Mouse (Mus musculus) left cerebral cortex, postnatal 36 days (tissue): Measurements from ENCODE around the gene Pcgf6. TPM values are rescaled to one million over a fixed set of nuclear protein-coding genes. Genes with fewer than 3 reads are reported as not detected.
A peak's percentile ranks its signal among the peaks of the same experiment; 100 is the strongest.

Source experiments
- DNase-seq, 2 experiments: peaks; one replicate each; pipeline ENCODE4 v3.0.0; 2021 to 2022; ENCODE audit warnings: low spot score in 2 of 2, mixed read lengths in 1 of 2
- intact Hi-C: fragments of 180-260 bp; cut with DNase I; formaldehyde crosslinking; loops from one replicate; pipeline ENCODE4 v1.15.1; 2025
- total RNA-seq, 2 experiments: library from RNA; stranded (reverse); gene quantifications; 2 replicates each; pipeline ENCODE4 v1.2.3; 2021

The Pcgf6 gene
- total RNA-seq: 10 to 100 TPM; 11.7 to 18.1 TPM

GRCm38 (mm10) chr19:47050271-47051032 lies at the start of gene Pcgf6:
TSS of gene Pcgf6 (minus strand) at chr19:47050906.
- peak; percentile 87 to 88 for DNase-seq
- intact Hi-C loops: no loop called here

- peak; percentile 96 to 98 for DNase-seq
- intact Hi-C loops: no loop called here
Observed at GRCm38 (mm10) chr19:47090550-47091156, 39.9 kb upstream of the Pcgf6 start, which contains the start of the genes Usmg5 and Pdcd11. TSS of gene Usmg5 (minus strand) at chr19:47090647. TSS of gene Pdcd11 (plus strand) at chr19:47090768.

GRCm38 (mm10) chr19:47089718-47090525 lies 39.2 kb upstream of the Pcgf6 start:
- no peak for DNase-seq
- intact Hi-C loops: no loop called here

- intact Hi-C loops: no loop called here
- no peak for DNase-seq
Observed at GRCm38 (mm10) chr19:47088226-47088625, 37.5 kb upstream of the Pcgf6 start.

- intact Hi-C loops: loop anchor here (5.0 kb wide), 1 partner anchor 99 kb away; no protein-coding TSS in a partner anchor
- peak; percentile 84 to 85 for DNase-seq
Observed at GRCm38 (mm10) chr19:47067924-47068611, 17.4 kb upstream of the Pcgf6 start.

GRCm38 (mm10) chr19:47067096-47067882 lies 16.6 kb upstream of the Pcgf6 start, which contains the start of gene Taf5:
TSS of gene Taf5 (plus strand) at chr19:47067746.
- peak; percentile 96 for DNase-seq

GRCm38 (mm10) chr19:47065860-47066259 lies 15.2 kb upstream of the Pcgf6 start:
- intact Hi-C loops: loop anchor here (5.0 kb wide), 1 partner anchor 101 kb away; no protein-coding TSS in a partner anchor
- DNase-seq: no peak

More at GRCm38 (mm10) chr19:47067096-47067882, 16.6 kb upstream of the Pcgf6 start, which contains the start of gene Taf5:
- intact Hi-C loops: loop anchor here (5.0 kb wide), 1 partner anchor 100 kb away; no protein-coding TSS in a partner anchor

- intact Hi-C loops: no loop called here
Observed at GRCm38 (mm10) chr19:47057684-47058083, 7.0 kb upstream of the Pcgf6 start.

GRCm38 (mm10) chr19:47053471-47053870 lies 2.8 kb upstream of the Pcgf6 start:
- intact Hi-C loops: no loop called here
- DNase-seq: no peak

More at GRCm38 (mm10) chr19:47057684-47058083, 7.0 kb upstream of the Pcgf6 start:
- no peak for DNase-seq

GRCm38 (mm10) chr19:47052927-47053326 lies 2.2 kb upstream of the Pcgf6 start:
- intact Hi-C loops: no loop called here
- no peak for DNase-seq

GRCm38 (mm10) chr19:47049840-47050239 lies 866 bp downstream of the Pcgf6 start:
- intact Hi-C loops: loop anchor here (5.0 kb wide), 1 partner anchor 173 kb away; no protein-coding TSS in a partner anchor

GRCm38 (mm10) chr19:47049061-47049460 lies 1.6 kb downstream of the Pcgf6 start:
- no peak for DNase-seq
- intact Hi-C loops: loop anchor here (5.0 kb wide), 1 partner anchor 172 kb away; no protein-coding TSS in a partner anchor

More at GRCm38 (mm10) chr19:47049840-47050239, 866 bp downstream of the Pcgf6 start:
- no peak for DNase-seq

GRCm38 (mm10) chr19:47047236-47047833 lies 3.4 kb downstream of the Pcgf6 start:
- DNase-seq: no peak
- intact Hi-C loops: loop anchor here (5.0 kb wide), 1 partner anchor 170 kb away; no protein-coding TSS in a partner anchor

GRCm38 (mm10) chr19:47046343-47046742 lies 4.4 kb downstream of the Pcgf6 start:
- intact Hi-C loops: loop anchor here (5.0 kb wide), 1 partner anchor 169 kb away; no protein-coding TSS in a partner anchor
- no peak for DNase-seq

GRCm38 (mm10) chr19:47043608-47044007 lies 7.1 kb downstream of the Pcgf6 start:
- DNase-seq: no peak
- intact Hi-C loops: no loop called here

- intact Hi-C loops: no loop called here
- no peak for DNase-seq
Observed at GRCm38 (mm10) chr19:47040720-47041473, 9.8 kb downstream of the Pcgf6 start.

- intact Hi-C loops: no loop called here
- no peak for DNase-seq
Observed at GRCm38 (mm10) chr19:47036596-47036995, 14.1 kb downstream of the Pcgf6 start.
